Mouse (Mus musculus) MEL-GATA-1-ER (cell line): ENCODE results near the gene Fgf10.

ENCODE experiments used
- DNase-seq: peaks from one replicate; pipeline ENCODE4 v3.0.0-alpha.2; 2012; ENCODE audit warnings: low read depth; ENCODE audit errors: extremely low read depth

The Fgf10 gene

DNA sequence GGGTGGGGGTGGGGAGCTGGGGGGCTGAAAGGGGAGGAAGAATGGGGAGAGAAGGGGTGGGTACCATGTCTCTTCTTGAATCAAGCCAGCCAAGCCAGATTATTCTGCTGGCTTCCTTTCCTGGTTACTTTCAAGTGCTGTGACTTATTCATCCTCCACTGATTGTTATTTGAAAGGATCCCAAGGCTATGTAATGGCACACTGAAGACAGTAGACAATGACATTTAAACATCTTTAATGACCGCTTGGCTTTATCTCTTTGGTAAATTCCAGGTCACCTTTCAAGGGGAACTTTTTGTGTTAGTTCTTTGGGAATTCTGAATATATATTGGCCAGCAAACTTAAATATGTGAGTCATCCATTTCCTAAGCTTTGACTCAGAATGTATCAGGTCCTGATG is 47.1 kb downstream of the Fgf10 start:
- no peak for DNase-seq

DNA sequence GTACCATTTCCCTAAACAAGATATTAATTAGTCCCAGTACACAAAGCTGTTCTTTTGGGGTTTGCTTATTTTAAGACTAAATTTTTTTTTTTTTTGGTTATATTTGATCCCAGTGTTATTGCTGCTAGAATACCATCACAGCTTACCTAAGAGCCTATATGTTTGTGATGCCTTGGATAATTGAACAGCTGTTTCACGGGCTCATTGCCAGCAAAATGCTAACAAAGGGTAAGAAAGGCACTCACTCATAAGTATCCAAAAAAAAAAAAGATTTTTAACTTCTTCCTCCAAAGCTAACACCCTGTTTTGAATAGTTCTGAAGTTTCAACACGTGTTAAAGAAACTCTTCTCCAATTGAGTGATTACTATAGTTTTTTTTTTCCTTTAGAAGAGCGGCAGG is 48.8 kb downstream of the Fgf10 start:
- DNase-seq = no peak

DNA sequence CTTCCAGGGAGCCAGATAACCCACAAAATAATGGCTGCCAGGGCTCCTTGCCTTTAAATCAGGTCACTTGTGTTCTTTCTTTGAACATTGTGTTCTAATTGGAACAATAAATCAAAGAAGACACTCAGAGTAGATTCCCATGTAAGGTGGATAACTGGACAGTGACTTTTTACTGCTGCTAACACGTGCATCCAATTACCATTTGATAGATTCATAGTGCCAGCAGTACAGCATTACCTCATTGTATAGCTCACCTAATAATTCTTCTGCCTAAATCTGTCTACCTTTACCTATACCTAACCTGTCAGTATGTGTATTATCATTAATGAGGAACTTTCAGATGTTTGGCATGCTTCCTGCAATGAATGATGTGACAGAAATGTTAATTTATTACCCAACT is 52.1 kb downstream of the Fgf10 start:
- no peak for DNase-seq

DNA sequence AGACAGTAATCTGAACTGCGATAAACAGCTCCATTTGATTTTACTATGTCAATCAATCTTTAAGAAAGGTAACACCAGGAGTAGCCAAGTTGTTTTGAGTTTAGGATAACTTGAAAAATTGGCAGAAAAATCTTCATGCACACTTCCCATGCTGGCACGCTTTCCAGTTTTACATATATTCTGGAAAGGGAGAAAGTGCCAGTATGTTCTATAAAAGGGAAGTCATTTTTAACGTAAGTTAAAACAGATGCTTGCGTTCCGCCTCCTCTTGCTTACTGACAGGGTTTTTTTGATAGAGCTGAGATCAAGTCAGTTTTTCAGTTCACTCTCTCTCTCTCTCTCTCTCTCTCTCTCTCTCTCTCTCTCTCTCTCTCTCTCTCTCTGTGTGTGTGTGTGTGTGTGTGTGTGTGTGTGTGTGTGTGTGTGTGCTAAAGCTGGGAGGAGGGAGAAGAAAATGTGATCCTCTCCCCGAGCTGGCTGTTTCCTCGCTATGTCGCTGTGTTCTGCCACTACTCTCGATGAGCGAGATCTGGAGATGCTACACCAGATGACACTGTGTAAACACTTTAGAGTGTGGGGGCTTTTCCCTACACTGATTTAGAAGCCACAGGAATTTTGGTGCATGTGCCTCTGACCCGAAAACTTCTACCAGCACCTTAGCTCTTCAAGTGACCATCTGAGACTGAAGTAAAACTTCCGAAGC is 62.4 kb downstream of the Fgf10 start:
- DNase-seq = no peak

DNA sequence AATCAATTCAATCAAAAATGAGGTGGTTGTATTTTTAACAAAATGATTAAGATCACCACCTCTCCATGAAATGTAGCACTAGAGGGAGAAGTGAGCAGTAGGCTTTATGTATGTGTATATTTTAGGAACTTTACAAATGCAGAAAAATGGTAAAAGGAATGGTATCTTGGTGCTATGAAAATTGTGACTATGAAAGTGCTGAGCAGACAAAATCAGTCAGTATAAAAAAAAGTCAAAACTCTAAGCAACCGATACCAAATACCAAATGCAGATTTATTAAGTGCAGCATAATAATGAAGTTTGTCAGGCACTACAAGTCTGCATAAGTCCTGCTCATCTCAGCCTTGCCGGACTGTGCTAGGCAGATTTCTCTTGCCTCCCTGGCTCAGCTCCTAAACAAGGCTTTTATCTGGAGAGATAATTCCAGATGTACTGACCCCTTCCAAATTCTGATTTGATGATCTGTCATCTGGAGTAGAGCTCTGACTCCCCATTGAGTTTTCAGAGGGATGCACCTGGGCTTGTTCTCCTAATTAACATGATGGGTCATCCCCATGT is 70.3 kb downstream of the Fgf10 start:
- no peak for DNase-seq

DNA sequence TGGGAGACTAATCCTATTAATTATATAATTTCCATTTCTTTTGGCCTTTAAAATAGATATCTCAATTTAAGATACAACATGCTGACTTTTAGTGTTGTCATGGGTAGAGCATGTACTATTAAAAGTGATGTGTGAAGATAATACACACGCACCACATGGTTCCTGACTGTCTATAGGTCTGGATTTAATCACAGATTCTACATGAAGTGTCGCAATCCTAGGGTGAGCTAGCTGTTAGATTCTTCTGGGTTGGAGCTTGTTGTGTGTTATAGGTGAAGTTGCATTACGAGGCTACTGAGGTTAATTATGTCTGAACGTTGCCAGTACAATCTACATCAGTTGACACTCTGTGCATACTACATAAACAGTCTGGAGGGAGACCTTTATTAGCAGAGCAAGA is 73.2 kb downstream of the Fgf10 start:
- no peak for DNase-seq

DNA sequence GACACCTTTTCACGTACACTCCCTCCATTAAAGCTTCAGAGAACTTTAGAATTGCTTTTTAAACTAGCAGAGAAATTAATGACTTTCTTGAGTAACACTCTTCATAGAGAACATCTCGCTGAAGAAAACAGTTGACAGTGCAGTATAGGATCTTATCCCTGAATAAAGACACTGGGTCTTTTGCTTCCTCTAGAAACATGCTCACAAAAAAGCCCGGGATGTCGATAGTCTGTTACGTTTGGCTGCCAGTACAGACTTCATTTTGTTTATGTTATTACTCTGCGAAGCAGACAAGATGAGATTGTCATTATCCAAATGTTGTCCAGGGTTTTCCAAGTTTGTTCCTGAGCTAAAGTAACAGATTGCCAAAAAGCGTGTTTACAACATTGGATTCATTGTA is 75.2 kb downstream of the Fgf10 start:
- no peak for DNase-seq

DNA sequence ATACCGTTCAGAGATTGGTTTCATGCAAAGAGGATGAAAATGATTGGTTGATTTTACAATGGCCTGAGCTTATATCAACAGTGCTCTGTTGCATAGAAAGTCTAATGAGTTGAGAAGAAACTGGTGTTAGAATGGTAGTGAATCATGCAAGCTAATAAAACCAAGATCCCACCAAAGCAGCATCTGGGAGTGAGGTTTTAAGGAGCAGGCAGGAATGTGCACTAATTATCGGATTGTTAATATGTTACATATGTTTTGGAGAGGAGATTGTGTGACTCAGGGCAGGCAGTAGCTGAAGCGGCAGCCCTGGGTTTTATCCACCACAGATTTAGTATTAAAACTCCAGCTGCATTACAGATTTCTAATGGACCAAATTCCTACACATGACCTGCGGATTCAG is 76.8 kb downstream of the Fgf10 start:
- no peak for DNase-seq

DNA sequence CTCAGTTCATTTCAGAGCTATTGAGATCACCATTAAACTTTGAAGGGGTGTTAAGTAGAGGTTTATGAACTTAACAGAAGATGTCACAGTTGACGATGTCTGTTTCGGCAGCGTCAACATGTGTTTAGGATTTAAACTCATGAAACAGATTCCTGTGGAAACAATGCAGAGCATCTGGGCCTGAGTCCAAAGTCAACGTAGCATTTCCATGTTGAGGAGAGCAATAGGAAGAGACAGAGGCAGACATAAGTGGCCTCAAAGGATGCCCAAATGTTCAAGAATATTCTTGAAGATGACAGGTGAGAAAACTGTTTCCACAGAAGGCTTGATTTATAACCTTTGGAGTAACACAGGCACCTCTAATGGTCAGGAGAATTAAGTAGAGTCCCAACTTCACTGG is 84.4 kb downstream of the Fgf10 start:
- DNase-seq = no peak

DNA sequence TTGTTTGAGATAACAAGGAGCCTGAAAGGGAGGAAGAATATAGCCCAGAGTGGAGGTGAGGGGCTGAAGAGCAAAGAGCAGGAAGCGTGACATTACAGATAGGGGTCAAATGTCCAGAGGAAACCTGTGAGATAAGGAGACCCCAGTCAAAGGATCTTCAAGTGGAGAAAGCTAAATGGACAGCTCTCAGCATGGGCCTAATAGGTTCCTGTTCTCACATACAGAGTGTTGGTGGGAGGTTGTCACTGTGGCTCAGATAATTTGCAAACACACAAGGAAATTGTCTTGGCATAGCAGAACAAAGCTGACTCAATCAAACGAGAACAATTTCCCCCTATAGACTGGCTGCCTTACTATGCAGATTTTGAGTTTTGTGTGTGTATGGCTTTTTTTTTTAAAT is 89.4 kb downstream of the Fgf10 start:
- DNase-seq = no peak

DNA sequence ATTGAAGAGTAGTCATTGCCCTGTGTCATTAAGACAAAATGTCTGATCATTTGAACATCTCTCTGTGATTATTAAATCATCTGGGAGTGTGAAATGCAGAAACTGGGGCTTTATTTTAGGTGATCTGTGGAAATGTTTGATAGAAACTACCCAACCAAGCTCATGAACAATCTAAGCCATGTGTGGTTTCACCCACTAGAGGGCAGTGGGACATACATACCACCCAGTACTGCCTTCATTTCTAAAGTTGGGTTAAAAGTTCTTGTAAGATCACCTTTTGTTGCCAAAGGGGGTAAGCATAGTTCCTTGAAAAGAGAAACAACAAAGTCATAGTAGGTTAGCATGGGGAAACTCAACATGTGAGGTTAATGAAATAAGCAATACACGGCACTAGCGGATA is 93.4 kb downstream of the Fgf10 start:
- peak; percentile 10 for DNase-seq

DNA sequence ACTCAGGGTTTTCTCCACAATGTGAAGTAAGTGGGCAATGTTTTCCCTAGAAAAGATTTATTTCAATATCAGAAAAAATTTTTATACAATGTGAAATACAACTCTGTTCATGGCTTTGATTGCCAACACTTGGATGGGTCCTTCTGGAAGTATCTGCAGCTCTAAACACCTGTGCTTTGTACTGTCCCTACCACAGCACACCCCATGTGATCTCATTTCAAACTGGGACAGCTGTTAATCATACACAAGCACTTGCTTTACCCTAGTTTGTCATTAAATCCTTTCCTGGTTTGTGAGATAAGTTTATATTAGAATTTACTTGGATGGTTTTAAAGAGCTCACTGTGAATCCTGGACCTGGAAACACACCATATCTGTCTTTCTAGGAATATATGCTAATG is 102.6 kb downstream of the Fgf10 start:
- no peak for DNase-seq

DNA sequence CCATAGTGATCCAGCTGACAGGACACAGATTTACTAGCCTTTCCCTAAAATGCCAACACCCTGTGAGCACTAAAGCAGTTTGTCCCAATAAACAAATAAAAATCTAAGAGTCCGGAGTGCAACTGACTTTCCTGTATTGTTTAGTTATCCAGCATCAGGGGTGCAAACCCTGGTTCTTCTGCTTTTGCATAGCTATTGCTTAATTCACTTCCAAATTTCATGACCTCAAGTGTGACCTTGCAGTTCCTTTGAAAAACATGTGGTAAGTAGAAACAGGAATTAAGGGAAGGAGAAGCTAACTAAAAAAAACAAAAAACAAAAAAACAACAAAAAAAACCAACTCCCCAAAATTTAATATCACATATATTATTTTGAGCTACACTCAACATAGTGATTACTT is 105.6 kb downstream of the Fgf10 start:
- no peak for DNase-seq

DNA sequence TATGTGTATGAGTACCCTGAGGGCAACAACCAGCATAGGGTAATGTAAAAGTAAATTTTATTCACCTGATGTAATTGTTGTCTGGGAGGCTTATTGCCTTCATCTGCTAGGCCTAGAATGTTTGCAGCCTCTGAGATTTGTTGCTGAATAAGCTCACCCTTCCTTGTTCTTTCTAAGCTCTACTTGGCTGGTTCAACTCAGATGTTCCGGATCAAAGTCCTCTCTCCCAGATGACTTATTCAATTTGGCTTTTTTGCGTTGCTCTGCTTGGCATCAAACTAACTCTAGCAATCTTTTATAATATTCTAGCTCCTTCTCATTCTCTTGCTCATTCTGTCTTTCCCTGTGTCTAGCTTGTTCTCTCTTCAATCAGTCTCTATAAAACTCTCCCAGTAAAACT is 109.6 kb downstream of the Fgf10 start:
- DNase-seq = no peak

DNA sequence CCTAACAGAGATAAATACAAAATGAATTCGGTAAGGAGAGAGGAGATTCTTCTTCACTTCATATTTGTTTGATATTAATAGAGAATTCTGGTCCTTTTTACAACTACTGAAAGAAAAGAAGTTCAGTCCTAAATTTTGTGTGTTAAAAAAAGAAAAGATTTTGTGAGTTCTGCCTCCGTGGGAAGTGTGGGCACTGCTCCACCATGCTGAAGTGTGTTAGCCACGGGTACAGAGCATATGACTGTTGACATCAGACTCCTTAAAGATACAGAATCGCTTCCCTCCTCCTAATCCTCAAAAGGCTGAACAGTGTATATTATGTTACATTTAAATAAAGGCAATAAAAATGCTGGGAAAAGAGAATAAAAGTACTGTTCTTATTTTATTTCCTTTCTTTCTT is 122.2 kb downstream of the Fgf10 start:
- no peak for DNase-seq

DNA sequence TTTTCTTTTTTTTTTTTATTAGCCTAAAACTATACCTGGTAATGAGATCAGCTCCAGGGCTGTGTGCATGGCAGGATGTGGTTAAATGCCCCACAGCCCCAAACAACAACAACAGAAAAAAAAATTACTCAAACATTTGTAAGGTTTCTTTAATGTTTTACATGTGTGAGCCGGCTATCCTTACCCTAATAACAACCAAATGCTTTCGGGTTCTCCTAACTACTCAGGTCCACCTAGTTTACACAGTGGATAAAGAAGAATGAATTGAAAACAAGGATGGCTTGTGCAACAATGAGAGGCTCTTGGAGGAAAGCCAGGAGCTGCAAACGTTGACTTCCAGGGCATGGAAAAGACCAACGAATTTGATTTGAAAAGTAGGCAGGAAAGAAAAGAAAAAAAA is 122.6 kb downstream of the Fgf10 start:
- no peak for DNase-seq

DNA sequence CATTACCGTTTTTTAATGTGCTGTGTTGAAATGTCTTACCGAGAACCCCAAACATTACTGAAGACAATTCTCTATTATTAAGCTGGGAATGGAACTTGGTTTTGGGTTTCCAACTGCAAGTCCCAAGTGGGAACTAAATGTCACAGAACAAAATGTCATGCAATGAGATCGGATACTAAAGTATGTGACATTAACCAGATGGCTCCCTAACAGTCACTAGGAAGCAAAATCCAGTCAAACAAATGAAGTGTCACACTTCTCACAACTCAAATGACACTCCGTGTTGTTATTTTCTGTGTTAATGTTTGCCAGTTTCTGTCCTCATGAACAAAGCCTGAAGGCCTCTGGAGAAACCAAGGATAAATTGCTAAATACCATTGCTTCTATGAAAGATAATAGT is 130.6 kb downstream of the Fgf10 start:
- DNase-seq = no peak

DNA sequence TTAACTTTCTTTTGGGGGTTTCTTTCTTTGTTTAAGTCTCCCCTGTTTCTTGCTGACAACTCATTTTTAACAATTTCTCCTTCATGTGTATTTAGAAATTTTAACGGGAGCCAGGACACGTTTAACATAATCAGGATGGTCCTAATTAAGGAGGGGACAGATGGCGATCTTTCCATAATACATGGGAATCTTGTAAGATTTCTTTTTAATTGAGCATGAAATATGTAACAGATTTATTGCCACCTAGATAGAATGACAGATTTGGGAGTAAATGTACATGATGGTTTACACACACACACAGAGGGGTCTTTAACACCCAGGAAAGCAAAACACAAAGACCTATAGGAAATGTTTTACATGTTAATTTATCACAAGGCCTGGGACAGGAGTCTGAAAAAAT is 137.1 kb downstream of the Fgf10 start:
- no peak for DNase-seq

DNA sequence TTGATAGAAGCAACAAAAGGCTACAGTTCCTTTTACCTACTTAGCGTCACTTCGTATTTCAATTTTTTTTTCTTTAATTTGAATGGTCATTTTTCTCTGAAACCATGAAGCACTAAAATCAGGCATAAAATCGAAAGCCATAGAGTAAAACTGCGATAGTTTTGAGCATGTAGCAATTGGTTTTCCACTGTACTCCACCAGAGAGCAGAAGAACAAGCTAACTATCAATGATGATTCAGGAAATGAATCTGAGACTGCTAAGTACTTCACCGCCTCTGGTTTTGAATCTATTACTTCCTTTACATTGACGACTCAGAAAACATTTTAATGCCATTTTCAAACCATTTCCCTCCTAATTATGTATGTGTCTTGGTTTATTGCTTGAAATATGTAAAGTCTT is 150.2 kb downstream of the Fgf10 start:
- no peak for DNase-seq

DNA sequence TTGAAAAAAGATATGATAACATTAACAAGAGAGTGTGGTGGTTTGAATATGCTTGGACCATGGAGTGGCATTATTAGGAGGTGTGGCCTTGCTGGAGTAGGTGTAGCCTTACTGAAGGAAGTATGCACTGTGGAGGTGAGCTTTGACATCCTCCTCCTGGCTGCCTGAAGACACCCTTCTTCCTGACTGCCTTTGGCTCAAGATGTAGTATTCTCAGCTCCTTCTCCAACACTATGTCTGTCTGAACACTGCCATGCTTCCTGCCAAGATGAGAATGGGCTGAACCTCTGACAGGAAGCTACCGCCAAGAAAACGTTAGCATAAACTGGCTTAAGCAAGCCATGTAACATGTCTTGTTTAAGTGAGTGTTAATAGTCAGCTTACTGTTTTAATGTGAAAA is 153.5 kb downstream of the Fgf10 start:
- DNase-seq = no peak

DNA sequence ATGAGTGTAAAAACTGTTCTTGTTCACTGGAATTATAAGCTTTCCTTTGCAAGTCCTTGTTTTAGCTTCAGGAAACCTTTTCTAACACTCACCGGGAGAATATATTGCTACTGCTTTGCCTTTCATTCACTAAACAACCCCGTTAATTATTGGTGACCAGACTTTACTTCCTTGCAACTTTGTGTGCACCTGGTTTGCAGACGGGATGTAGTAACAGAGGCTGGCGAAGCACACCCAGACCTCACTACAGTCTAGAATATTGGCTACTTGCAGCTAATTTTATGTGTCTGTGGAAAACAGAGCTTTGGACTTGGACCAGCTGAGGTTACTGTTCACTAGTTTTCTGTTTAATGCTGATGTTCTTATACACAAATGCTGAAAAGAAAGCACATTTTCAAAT is 155.5 kb downstream of the Fgf10 start:
- DNase-seq = no peak

DNA sequence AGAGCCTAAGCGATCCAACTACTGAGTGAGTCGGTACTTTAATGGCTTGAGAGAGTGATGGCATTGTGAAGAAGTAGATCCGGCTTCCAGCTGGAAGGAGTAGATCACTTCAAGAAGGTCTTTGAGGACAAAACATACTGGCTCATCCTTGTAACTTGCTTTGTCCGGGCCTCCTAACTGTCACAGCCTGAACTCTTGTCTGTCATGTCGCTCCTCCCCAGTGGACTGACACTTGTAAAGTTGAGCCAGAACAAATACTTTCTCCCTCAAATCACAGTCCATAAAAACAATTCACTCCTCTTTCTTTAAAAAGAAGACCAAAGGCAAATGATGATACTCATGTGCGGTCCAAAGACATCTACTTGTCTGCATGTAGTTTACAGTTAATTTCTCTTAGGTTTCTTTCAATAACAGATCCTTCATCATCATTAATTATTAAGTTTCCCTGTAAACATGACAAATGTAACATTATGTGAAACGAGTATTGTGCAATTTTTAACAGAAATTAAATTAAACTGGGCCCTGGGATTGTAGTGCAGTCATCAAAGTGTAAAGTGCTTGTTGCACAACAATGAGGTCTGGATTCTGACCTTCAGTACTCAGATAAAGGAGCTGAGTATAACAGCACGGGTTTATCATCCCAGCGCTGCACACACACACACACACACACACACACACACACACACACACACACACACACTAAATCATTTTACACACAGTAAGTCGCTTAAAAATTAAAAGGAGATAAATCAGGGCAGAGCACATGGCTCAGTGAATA is 159.2 kb downstream of the Fgf10 start:
- no peak for DNase-seq

DNA sequence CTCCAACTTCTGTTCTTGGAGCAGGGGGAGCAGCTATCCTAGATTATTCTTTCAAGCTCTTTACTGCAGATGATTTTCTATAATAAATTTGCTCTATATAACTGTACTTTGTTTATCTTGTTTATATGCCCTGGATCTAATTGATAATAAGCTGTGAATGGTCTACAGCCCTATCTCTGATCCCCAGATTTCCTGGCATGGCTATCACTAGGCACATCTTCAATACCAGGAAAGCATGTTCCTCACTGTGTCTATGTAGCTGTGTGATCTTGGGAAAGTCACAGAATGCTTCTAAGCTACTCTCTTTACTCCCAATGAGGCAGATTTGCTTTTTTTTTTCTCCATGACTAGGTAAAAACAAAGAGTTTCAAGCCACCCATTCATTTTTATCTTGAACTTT is 164.4 kb downstream of the Fgf10 start:
- DNase-seq = no peak
